Mouse (Mus musculus) liver (tissue): ENCODE data around the gene Gm45234.
"Not testable (repeated sequence)": the region's sequence is repeated elsewhere in the genome, so short reads cannot be mapped to it uniquely, and the experiment has no call there.

Experiments
- DNase-seq: peaks from one replicate; pipeline ENCODE4 v3.0.0-alpha.2; 2020; ENCODE audit warnings: mixed read lengths

Gm45234 gene

DNA sequence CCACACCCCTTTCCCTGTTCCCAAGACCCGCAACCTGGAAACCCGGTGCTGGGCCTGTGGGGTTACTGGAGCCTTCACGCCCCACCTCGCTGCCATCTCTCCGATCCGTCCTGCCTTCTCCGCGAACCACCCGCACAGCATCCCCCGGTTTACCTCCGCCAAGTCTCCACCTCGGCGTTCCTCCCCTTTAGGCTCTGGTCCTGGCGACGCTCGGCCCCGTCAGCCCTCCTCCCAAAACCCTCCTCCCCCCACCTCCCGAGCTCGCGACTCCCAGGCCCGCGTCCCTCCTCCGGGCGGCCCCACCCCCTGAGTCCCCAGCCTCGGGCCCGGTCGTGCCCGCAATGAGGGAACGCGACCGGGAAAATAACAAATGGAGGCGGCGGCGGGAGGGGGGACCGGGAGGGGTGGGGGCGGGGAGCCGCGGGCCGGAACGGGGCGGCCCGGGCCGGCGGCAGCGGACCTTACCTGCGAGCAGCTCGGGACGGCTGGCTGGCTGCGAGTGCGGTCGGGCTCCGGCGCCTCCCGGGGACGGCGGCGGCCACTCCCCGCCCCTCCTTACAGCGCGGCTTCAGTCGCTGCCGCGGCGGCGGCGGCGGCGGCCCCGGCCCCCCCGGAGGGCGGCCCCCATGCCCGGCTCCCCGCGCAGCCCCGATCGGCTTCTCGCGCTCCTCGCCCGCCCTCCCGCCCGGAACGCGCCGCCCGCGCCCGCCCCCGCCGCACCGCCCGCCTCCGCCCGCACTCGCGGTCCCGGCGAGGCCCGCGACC, at the start of gene Gm45234, which contains the start of gene Atn1:
Gm45234 (minus strand) TSS at position 191 of the 765 bp plus-strand sequence.
Atn1 (minus strand) TSS at position 694 of the 765 bp plus-strand sequence.
- peak; percentile 68 for DNase-seq

DNA sequence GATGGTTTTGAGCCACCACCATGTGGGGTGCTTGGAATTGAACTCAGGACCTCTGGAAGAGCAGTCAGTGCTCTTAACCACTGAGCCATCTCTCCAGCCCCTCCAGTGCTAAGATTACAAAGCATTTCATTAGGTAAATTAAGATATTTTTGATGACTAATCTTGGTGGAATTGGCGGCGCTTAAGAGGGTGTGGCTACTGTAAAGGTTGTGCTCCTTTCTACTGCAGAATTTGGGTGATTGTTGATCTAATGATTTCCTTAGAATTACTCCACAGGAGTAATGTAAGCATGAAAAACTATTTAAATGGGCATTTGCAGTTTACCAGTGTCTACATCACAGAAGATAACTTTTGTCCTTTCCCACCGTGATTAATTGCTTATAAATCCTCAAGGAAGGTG, 48.5 kb upstream of the Gm45234 start:
- DNase-seq: no peak

DNA sequence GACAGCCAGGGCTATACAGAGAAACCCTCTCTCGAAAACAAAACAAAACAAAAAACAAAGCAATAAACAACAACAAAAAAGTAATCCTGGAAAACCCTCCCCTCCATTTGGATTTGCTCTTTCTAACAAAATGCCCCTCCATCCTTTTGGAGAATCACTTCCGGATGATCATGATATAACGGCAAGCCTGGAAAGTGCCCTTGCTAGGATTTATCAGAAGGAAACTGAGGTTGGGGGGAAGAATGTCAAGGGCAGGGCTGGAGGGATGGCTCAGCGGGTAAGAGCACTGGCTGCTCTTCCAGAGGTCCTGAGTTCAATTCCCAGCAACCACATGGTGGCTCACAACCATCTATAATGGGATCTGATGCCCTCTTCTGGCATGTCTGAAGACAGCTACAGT, 47.9 kb upstream of the Gm45234 start:
- not testable (repeated sequence) for DNase-seq

DNA sequence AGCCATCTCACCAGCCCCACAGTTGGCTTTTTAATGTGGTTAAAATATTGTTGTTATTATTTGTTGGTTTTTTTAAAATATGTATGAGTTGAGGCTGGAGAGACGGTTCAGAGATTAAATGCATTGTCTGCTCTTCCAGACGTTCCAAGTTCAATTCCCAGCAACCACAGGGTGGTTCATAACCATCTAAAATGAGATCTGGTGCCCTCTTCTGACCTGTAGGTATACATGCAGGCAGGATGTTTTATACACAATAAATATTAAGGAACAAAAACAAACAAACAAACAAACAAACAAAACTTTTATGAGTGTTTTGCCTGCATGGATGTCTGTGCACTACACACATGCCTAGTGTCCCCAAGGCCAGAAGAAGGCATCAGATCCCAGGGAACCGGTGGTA, 47.2 kb upstream of the Gm45234 start:
- DNase-seq: no peak

DNA sequence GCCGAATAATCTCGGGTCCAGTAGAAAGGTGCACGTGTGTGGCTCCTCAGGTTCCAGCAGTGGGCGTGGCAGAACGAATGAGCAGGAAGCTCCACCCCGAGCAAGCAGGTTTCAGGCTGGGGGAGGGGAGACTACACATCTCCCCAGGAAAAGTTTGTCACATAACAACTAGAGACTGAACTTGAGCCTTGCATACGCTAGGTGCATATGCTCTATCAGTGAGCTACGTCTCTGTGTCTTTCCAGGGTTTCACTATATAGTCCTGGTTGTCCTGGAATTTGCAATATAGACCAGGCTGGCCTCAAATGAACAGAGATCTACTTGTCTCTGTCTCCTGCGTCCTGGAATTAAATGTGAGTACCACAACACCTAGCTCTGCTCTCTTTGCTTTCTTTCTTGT, 46.6 kb upstream of the Gm45234 start:
- DNase-seq: peak; percentile 39

DNA sequence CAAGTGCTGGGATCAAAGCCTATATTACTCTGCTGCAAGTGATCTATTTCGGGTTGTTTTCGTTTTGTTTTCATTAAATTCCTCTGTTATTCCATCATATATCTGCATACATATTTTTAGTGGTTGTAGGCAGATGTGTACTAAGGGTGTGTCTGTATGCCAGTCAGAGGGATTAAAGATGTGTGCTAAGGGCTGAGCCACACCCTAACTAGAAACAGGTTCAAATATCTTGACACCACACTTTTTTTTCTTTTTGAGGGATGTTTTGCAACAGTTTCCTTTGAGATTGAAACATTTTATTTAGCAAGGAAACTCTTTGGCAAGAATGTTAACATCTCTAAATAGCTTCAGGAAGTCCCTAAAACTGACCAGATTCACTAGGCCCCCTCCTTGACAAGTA, 40.4 kb upstream of the Gm45234 start:
- DNase-seq: no peak

DNA sequence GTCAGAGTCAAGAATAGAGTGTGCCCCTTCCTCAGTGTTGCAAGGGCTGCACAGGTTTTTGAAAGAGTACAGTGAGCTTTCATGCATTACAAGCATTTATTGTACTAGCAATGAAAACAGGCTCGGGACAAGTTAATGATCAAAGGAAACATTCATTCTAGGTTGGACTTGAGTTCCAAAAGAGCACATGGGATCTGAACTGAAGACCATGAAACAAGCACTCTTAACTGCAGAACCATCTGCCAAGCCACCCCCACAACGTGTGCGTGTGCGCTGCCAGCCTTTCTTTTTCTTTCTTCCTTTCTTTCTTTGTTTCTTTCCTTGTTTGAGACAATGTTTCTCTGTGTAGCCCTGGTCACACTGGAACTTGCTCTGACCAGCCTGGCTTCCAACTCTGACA, 40.0 kb upstream of the Gm45234 start:
- no peak for DNase-seq

DNA sequence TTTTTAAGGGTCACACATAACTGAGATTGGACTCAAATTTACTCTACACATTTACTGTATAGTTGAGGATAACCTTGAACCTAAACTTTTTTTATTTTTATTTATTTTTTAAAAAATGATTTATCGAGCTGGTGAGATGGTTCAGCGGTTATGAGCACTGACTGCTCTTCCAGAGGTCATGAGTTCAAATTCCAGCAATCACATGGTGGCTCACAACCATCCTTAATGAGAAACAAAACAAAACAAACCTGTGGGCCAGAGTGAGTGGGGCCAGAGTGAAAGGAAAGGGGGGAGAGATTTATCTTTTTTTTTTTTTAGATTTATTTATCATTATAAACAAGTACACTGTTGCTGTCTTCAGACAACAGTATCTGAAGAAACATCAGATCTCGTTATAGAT, 36.1 kb upstream of the Gm45234 start:
- DNase-seq: no peak

DNA sequence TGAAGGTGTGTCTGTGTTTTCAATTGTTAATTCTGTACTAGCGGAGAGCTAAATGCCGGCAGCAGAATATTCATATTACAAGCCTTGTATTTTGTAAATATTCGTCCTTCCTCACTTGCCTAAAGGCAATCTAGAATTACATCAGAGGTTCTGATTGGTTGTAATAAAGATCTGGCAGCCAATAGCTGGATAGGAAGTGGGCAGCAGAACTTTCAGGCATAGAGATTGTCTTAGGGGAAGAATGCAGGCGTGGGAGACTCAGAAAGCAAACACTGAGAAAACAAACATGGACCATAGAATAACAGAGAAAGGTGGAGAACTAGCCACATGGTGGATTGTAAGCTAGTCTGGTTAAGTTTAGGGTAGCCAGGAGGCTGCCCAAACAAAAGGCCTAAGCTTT, 34.3 kb upstream of the Gm45234 start:
- no peak for DNase-seq

DNA sequence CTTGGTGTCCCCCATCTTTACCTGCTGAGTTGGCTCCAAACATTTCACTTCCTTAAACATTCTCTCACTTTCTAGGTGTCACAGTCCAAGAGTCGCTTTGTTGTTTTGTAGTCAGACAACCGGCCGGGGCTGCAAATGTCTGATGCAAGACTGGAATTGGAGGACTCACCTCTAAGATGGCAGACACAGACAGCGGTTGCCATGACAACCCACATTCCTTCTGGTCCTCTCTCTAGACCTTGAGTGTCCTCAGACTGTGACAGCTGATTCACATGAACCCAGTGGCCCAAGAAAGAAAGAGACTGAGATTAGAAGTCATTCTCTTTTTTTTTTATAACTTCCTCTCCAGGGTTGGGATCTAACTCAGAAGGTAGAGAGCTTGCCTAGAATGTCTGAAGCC, 33.7 kb upstream of the Gm45234 start:
- no peak for DNase-seq

DNA sequence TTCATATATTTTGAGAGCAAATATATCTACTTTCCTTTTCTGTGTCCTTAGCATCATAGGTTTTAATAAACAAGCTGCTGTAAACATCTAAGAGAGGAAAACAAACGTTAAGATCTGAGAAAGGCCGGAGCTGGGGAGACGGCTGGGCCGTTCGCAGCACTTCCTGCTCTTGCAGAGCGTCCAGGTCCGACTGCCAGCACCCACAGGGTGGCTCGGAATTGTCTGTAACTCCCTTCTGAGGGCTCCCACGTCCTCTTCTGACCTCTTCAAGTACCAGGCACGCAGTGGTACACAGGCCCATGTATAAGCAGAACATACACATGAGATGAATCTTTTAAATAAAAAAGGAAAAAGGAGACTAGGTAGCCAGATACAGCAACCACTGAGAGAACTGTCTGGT, 31.9 kb upstream of the Gm45234 start:
- no peak for DNase-seq

DNA sequence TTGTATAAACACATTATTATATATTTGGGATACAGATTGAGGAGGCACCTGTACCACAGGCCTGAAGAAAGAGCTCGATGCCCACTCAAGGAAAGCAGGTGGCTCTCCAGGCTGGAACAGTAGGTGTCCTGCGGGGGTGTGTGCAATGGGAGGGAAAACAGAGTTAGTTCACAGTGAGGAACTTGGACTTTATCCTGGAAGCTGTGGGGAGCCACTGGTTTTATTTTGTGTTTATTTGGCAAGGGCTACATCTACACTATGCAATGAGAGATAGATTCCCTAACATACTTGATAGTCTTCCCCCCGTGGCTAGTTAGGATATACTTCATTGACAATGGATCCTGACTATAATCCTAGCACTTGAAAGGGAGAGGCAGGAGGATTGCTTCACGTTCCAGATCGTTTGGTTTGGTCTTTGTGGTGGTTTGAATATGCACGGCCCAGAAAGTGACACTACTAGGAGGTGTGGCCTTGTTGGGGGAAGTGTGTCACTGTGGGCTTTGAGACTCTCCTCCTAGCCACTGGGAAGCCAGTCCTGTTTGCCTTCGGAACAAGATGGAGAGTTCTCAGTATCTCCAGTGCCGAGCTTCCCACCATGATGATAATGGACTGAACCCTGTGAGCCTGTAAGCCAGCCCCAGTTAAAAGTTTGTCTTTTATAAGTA, 31.1 kb upstream of the Gm45234 start:
- no peak for DNase-seq

DNA sequence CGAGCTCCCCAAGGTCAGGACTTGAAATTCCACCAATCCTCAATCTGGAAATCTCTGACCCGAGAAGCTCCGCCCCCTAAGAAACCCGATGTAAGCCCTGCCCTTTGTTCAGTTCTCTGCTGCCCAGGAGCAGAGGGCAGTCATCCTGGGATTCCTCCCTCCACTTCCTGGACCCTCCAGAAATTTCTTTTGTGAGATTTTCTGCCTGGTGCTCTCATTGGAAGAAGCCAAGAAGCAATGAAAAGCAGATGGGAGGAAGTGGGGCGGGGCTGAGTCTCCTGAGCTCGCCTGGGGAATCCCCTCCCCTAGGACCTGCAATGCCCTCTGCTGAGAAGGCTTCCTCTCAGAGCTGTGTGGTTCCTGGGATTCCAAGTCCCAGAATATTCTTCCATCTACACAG, 26.6 kb upstream of the Gm45234 start:
- no peak for DNase-seq

DNA sequence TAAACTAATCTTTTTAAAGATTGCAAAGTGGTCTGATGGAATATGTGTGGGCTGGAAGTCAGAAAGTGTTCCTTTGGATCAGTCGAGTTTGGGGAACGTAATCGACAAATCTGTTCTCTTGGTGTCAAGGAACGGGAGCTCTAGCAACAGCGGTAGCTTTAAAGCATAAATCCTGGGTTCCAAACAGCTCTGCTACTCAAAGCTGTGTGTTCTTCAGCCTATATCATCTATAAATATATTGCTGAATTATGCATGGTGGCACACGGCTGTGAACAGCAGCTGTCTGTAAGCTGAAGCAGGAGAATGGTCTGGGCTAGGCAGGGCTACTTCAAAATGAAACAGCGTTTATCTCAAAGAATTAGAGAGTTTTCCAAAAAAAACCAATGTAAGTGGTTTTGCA, 25.1 kb upstream of the Gm45234 start:
- DNase-seq: no peak

DNA sequence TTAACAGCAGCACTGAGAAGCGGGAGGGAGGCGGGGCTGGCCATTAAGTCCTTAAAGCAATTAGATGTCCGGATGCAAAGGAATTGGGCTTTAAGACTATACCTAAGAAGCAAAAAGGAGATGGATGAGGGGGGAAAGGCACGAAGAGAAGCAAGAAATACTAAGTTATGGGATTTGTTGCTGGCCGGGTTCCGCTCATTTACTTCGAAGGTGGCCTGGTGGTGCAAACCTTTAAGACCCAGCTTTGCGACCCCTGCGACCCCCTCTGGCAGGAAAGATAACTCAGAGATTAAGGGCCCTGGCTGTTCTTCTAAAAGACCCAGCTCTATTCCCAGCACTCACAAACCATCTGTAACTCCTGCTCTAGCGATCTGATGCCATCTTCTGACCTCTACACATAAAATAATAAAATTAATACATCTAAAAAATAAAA, 24.2 kb upstream of the Gm45234 start:
- DNase-seq: no peak

DNA sequence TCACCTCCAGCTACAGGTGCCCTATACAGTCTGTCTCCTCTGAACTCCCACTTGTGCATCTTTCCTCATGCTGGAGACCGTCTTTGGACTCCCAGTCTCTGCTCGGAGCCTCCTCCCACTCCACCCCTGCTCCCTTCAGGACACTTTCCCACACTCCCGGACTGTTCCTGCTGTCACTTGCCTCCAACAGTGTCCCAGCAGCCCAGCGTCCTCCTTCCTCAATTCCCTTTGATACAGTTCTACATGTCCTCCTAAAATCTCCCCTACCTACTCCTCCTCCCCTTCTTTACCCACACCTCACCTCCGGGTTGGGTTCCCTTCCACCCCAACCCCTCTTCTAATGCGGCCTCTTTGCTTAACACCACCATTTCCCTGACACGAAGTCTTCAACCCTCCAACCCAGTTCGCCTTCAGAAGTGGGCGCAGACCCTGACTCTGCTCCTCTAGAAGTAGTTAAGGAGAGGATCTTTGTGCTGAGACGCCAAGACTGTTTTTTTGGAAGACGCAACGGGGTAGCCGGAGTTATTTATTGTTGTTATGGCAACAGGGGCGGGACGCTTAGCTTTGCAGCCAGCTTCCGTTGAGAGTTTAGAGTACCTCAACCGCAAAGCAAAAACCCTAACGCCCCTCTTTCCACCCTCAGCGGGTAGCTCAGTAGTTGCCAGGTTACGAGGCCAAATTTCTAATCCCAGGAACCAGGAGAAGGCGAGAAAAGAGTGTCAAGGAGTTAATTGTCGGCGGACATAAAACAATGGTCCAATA, 23.6 kb upstream of the Gm45234 start, which contains the start of gene Lrrc23:
Lrrc23 (minus strand) TSS at position 506 of the 762 bp plus-strand sequence.
- no peak for DNase-seq

DNA sequence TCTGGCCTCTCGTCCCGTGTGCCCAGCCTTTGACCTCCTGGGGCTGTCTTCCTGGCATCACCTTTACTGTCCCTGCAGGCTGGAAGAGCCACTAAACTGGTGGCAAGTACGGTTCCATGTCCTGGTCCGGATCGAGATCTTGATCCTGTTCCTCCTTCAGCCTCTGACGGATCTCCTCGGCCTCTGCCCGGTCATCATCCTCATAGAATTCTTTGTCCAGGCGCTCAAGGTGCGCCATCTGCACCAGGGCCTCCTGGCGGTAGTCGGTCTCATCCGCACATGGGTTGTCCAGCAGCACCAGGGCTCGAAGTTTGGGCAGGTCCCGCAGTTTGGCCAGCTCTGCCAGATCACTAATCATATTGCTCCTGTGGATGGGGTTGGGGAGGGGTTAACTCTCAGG, 14.7 kb upstream of the Gm45234 start:
- no peak for DNase-seq

DNA sequence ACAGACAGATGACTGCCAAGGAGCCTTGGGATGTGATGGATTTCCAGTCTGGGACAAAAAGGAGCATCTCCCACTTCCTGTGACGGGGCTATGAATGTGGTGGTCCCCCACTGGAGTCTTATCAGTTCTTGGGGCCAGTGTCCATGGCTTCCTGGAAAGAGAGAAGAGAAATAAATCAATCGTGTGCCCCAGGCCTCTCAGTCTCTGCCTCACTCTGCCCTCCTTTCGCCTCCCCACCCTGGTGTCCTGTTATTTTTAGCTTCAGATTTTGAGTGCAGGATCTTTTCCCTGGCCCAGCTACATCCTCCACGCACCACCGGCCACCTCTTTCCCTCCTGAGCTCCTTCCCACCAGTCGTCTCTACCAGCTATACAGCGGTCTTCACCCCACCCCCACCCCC, 14.2 kb upstream of the Gm45234 start:
- DNase-seq: no peak

DNA sequence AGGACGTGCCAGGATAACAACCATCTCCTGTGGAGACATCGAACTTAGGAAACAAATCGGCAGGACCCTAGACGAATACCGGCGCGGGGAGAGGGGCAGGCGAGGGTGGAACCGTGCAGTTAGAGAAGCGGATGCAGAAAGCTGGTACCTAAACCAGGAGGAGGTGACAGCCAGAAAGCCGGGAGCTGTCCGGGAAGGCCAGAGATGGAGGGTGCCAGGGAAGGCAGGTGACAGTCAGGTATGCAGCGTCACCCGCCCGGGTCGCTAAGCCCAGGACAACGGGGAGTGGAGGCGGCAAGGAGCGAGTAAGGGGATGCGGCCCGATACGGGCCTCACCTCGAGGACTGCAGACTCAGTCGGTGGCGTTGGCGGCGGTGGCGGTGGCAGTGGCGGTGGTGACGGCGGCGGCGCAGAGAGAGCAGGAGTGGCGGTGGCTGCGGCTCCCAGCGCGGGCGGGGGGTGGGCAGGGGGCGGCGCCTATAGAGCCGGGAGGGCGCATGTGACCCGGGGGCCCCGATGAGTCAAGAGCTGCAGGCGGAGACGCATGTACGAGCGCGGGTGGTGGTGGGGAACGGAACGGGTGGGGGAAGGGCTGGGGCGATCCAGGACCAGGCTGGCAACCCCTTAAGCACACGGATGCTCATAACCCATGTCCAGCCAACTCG, 13.4 kb upstream of the Gm45234 start, which contains the start of gene Eno2:
Eno2 (minus strand) TSS at position 573 of the 665 bp plus-strand sequence.
- DNase-seq: peak; percentile 50

DNA sequence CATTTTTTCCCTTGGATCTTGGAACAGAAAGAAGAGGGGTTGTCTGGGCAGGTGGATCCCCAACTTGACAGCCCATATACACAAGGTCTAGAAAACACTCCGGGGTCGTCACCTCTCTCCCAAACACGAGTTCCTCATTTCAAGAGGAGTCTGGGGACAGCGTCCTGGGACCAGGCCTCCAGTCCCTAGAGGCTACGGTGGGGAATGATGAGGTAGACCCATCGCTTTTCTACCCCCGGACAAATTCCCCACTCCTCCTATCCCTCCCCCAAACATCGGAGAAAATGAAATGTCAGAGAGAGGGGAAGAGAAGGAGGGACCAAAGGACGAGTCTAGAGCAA, 12.9 kb upstream of the Gm45234 start:
- no peak for DNase-seq

DNA sequence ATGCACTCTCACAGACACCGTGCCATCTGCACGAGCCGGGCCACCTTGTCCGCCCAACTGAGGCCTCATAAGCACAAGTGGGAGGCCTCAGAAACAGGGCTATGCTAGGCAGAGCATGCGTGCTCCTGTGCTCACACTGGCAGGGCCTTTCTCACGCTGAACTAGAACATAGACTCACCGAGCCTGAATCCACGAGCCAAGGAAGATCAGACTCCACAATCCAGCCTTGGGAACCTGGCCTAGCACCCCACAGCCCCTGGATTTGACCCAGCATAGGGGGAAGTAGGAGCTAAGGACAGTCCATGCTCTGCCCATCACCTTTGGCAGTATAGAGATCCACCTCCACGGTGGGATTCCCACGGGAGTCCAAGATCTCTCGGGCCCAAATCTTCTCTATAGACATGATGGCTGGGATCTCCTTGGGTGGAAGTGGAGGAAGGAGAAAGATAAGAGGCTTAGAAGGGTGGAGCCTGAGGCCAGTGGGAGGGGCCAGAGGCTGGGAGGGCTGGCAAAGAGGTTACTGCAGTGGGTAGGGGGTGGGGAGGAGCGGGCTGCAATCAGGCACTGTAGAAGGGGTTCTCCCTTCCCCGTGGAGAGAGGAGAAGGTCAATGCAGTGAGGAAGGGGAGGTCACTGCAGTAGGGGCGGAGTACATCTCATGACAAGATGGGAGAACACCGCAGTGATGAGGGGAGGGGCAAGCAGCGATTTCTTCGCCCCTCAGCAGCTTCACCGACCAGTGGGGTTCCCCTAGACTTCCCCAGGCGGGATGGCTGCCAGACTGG, 12.3 kb upstream of the Gm45234 start:
- DNase-seq: peak; percentile 49

DNA sequence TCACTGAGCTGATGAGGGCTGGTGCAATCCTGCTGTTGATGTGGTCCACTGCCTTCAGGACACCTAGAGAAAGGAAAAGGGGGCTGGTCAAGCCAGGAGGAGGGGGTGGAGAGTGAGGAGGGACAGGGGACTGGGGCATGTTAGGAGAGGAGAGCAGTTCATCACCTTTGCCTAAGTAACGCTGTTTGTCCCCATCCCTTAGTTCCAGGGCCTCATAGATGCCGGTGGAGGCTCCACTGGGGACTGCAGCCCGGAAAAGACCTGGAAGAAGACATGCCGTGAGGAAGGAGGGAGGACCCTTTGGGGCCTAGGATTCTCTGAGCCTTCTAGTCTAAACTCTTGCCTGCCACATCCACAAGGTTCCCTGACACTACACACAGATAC, 11.7 kb upstream of the Gm45234 start:
- no peak for DNase-seq
